Mouse (Mus musculus): ENCODE measurements at regions not wholly inside any gene's neighbourhood (a gene's known extent, or its start where the extent isn't known, plus 50 kb on each side); places are given as distances from the start of the nearest gene placed in this dataset.

- ATAC-seq (ENCODE audit: insufficient number of reproducible peaks, low FRiP score, low TSS enrichment): no peak
Observed at GRCm38 (mm10) chr7:39857301-39857700, 339.7 kb downstream of the Zfp619 start.

GRCm38 (mm10) chr7:39862835-39863234, 345.3 kb downstream of the Zfp619 start:
- ATAC-seq (ENCODE audit: insufficient number of reproducible peaks, low FRiP score, low TSS enrichment): no peak

GRCm38 (mm10) chr7:39864130-39864529, 346.6 kb downstream of the Zfp619 start:
- ATAC-seq (ENCODE audit: insufficient number of reproducible peaks, low FRiP score, low TSS enrichment): no peak

GRCm38 (mm10) chr7:39864781-39865180, 347.2 kb downstream of the Zfp619 start:
- ATAC-seq (ENCODE audit: insufficient number of reproducible peaks, low FRiP score, low TSS enrichment): no peak

GRCm38 (mm10) chr7:39866674-39867428, 349.3 kb downstream of the Zfp619 start:
- no peak for ATAC-seq (ENCODE audit: insufficient number of reproducible peaks, low FRiP score, low TSS enrichment)

GRCm38 (mm10) chr7:39867451-39867850, 349.9 kb downstream of the Zfp619 start:
- no peak for ATAC-seq (ENCODE audit: insufficient number of reproducible peaks, low FRiP score, low TSS enrichment)

- no peak for ATAC-seq (ENCODE audit: insufficient number of reproducible peaks, low FRiP score, low TSS enrichment)
Observed at GRCm38 (mm10) chr7:39882113-39882512, 364.5 kb downstream of the Zfp619 start.

- no peak for ATAC-seq (ENCODE audit: insufficient number of reproducible peaks, low FRiP score, low TSS enrichment)
Observed at GRCm38 (mm10) chr7:39894208-39894896, 376.8 kb downstream of the Zfp619 start.

GRCm38 (mm10) chr7:39896918-39897317, 379.4 kb downstream of the Zfp619 start:
- no peak for ATAC-seq (ENCODE audit: insufficient number of reproducible peaks, low FRiP score, low TSS enrichment)

GRCm38 (mm10) chr7:39898268-39898667, 380.7 kb downstream of the Zfp619 start:
- no peak for ATAC-seq (ENCODE audit: insufficient number of reproducible peaks, low FRiP score, low TSS enrichment)

GRCm38 (mm10) chr7:39933946-39934345, 416.4 kb downstream of the Zfp619 start:
- ATAC-seq (ENCODE audit: insufficient number of reproducible peaks, low FRiP score, low TSS enrichment): no peak

GRCm38 (mm10) chr7:39937262-39937661, 419.7 kb downstream of the Zfp619 start:
- no peak for ATAC-seq (ENCODE audit: insufficient number of reproducible peaks, low FRiP score, low TSS enrichment)

GRCm38 (mm10) chr7:39942262-39942900, 424.8 kb downstream of the Zfp619 start:
- ATAC-seq (ENCODE audit: insufficient number of reproducible peaks, low FRiP score, low TSS enrichment): no peak

GRCm38 (mm10) chr7:39954110-39954509, 436.5 kb downstream of the Zfp619 start:
- ATAC-seq (ENCODE audit: insufficient number of reproducible peaks, low FRiP score, low TSS enrichment): no peak

GRCm38 (mm10) chr7:39954931-39955330, 437.4 kb downstream of the Zfp619 start:
- no peak for ATAC-seq (ENCODE audit: insufficient number of reproducible peaks, low FRiP score, low TSS enrichment)

- no peak for ATAC-seq (ENCODE audit: insufficient number of reproducible peaks, low FRiP score, low TSS enrichment)
Observed at GRCm38 (mm10) chr7:39978121-39978520, 460.6 kb downstream of the Zfp619 start.

GRCm38 (mm10) chr7:39981647-39982046, 464.1 kb downstream of the Zfp619 start:
- no peak for ATAC-seq (ENCODE audit: insufficient number of reproducible peaks, low FRiP score, low TSS enrichment)
